Mouse (Mus musculus): ENCODE results near the gene Tmc5. TPM values are rescaled to one million over a fixed set of nuclear protein-coding genes. Genes with fewer than 3 reads are reported as not detected.

The Tmc5 gene
- total and polyA plus RNA-seq, 3 experiments: not detected

GRCm38 (mm10) chr7:118604842-118605241 lies 7.7 kb downstream of the Tmc5 start:
- H3K79me2 ChIP-seq (ENCODE audit: control insufficient read depth, insufficient read depth, low read length, poor library complexity): no peaks in the 10 kb centered on the region
- H3K27ac ChIP-seq (ENCODE audit: control insufficient read depth, low read depth, low read length): no peak overlapping the region
- no peaks in the 10 kb centered on the region for H3K36me3 ChIP-seq (ENCODE audit: control insufficient read depth in 1 of 2, insufficient read depth in 2 of 2, low read length in 2 of 2)
- no peaks in the 10 kb centered on the region; a peak in 1 of 4 replicates for H3K27me3 ChIP-seq (ENCODE audit: control insufficient read depth in 1 of 2, insufficient read depth in 2 of 2, low read length in 2 of 2)
- no peak for TF ChIP-seq CTCF (IDR thresholded peaks at IDR 0.05 in 2 of 3, conservative IDR thresholded peaks at IDR 0.05 in 1 of 3; ENCODE audit: control insufficient read depth in 1 of 3, insufficient read depth in 1 of 3, low read depth in 2 of 3, low read length in 3 of 3, poor library complexity in 1 of 3, severe bottlenecking in 1 of 3)
- TF ChIP-seq UBTF (IDR thresholded peaks at IDR 0.05; ENCODE audit: borderline replicate concordance, insufficient read depth, low read depth, low read length): no peak
- TF ChIP-seq USF2 (IDR thresholded peaks at IDR 0.05; ENCODE audit: borderline replicate concordance in 1 of 2, insufficient read depth in 1 of 2, low read depth in 1 of 2, low read length in 2 of 2): no peak
- no peak for TF ChIP-seq USF1 (IDR thresholded peaks at IDR 0.05; ENCODE audit: low read depth, low read length)
- TF ChIP-seq POLR2AphosphoS2 (IDR thresholded peaks at IDR 0.05; ENCODE audit: low read length): no peak
- TF ChIP-seq ETS1 (IDR thresholded peaks at IDR 0.05; ENCODE audit: low read depth, low read length): no peak
- TF ChIP-seq GATA1 (IDR thresholded peaks at IDR 0.05; ENCODE audit: low read depth, low read length): no peak
- no peak for TF ChIP-seq MAZ (IDR thresholded peaks at IDR 0.05; ENCODE audit: low read depth, low read length)
- TF ChIP-seq RAD21 (IDR thresholded peaks at IDR 0.05; ENCODE audit: low read depth, low read length): no peak
- no peak for TF ChIP-seq MYC (IDR thresholded peaks at IDR 0.05; ENCODE audit: low read depth, low read length)
- no peak for TF ChIP-seq CHD2 (IDR thresholded peaks at IDR 0.05; ENCODE audit: low read length)
- no peak for DNase-seq (ENCODE audit: low read depth, low spot score)
- H3K9me3 ChIP-seq (replicated peaks; ENCODE audit: insufficient read depth, low read length): no peaks in the 10 kb centered on the region
- H3K9ac ChIP-seq (ENCODE audit: control insufficient read depth, low read depth, low read length, poor library complexity, severe bottlenecking): no peak overlapping the region
- no peak overlapping the region for H3K4me3 ChIP-seq (ENCODE audit: control insufficient read depth in 1 of 2, insufficient read depth in 1 of 2, low read depth in 2 of 2, low read length in 2 of 2)
- no peaks in the 10 kb centered on the region for H3K4me1 ChIP-seq (ENCODE audit: control insufficient read depth in 1 of 2, insufficient read depth in 2 of 2, low read length in 2 of 2)

GRCm38 (mm10) chr7:118609815-118610214 lies 12.7 kb downstream of the Tmc5 start:
- Histone ChIP-seq H3K9ac (ENCODE audit: control insufficient read depth, low read depth, low read length, poor library complexity, severe bottlenecking) (no peak overlapping the region), H3K27ac (ENCODE audit: control insufficient read depth, low read depth, low read length) (no peak overlapping the region), H3K36me3 (ENCODE audit: control insufficient read depth in 1 of 2, insufficient read depth in 2 of 2, low read length in 2 of 2) (no peaks in the 10 kb centered on the region), H3K4me1 (ENCODE audit: control insufficient read depth in 1 of 2, insufficient read depth in 2 of 2, low read length in 2 of 2) (no peaks in the 10 kb centered on the region), H3K27me3 (ENCODE audit: control insufficient read depth in 1 of 2, insufficient read depth in 2 of 2, low read length in 2 of 2) (no peaks in the 10 kb centered on the region; a peak in 1 of 4 replicates), H3K79me2 (ENCODE audit: control insufficient read depth, insufficient read depth, low read length, poor library complexity) (no peaks in the 10 kb centered on the region), H3K4me3 (ENCODE audit: control insufficient read depth in 1 of 2, insufficient read depth in 1 of 2, low read depth in 2 of 2, low read length in 2 of 2) (no peak overlapping the region), H3K9me3 (replicated peaks; ENCODE audit: insufficient read depth, low read length) (no peaks in the 10 kb centered on the region)
- TF ChIP-seq MXI1 (IDR thresholded peaks at IDR 0.05; ENCODE audit: low read depth, low read length): no peak
- DNase-seq (ENCODE audit: low read depth, low spot score): no peak

- H3K9ac ChIP-seq (ENCODE audit: control insufficient read depth, low read depth, low read length, poor library complexity, severe bottlenecking): no peak overlapping the region
- no peaks in the 10 kb centered on the region for H3K79me2 ChIP-seq (ENCODE audit: control insufficient read depth, insufficient read depth, low read length, poor library complexity)
- H3K36me3 ChIP-seq (ENCODE audit: control insufficient read depth in 1 of 2, insufficient read depth in 2 of 2, low read length in 2 of 2): no peaks in the 10 kb centered on the region
- no peak for DNase-seq (ENCODE audit: low read depth, low spot score)
- no peaks in the 10 kb centered on the region; a peak in 1 of 4 replicates for H3K27me3 ChIP-seq (ENCODE audit: control insufficient read depth in 1 of 2, insufficient read depth in 2 of 2, low read length in 2 of 2)
- no peak overlapping the region for H3K27ac ChIP-seq (ENCODE audit: control insufficient read depth, low read depth, low read length)
- no peaks in the 10 kb centered on the region for H3K4me1 ChIP-seq (ENCODE audit: control insufficient read depth in 1 of 2, insufficient read depth in 2 of 2, low read length in 2 of 2)
- no peak for TF ChIP-seq POLR2AphosphoS2 (IDR thresholded peaks at IDR 0.05; ENCODE audit: low read length)
- TF ChIP-seq NRF1 (IDR thresholded peaks at IDR 0.05; ENCODE audit: insufficient read depth, low read depth, low read length, poor library complexity, severe bottlenecking): no peak
- H3K9me3 ChIP-seq (replicated peaks; ENCODE audit: insufficient read depth, low read length): no peaks in the 10 kb centered on the region
- H3K4me3 ChIP-seq (ENCODE audit: control insufficient read depth in 1 of 2, insufficient read depth in 1 of 2, low read depth in 2 of 2, low read length in 2 of 2): no peak overlapping the region
These were observed 13.6 kb downstream of the Tmc5 start for GRCm38 (mm10) chr7:118610721-118611120.
